Mouse (Mus musculus): ENCODE data around the gene Ttc39b. TPM values are rescaled to one million over a fixed set of nuclear protein-coding genes. Genes with fewer than 3 reads are reported as not detected.

Gene Ttc39b
- polyA plus RNA-seq, 1 experiment from 2014 or later: 2.1 TPM

DNA sequence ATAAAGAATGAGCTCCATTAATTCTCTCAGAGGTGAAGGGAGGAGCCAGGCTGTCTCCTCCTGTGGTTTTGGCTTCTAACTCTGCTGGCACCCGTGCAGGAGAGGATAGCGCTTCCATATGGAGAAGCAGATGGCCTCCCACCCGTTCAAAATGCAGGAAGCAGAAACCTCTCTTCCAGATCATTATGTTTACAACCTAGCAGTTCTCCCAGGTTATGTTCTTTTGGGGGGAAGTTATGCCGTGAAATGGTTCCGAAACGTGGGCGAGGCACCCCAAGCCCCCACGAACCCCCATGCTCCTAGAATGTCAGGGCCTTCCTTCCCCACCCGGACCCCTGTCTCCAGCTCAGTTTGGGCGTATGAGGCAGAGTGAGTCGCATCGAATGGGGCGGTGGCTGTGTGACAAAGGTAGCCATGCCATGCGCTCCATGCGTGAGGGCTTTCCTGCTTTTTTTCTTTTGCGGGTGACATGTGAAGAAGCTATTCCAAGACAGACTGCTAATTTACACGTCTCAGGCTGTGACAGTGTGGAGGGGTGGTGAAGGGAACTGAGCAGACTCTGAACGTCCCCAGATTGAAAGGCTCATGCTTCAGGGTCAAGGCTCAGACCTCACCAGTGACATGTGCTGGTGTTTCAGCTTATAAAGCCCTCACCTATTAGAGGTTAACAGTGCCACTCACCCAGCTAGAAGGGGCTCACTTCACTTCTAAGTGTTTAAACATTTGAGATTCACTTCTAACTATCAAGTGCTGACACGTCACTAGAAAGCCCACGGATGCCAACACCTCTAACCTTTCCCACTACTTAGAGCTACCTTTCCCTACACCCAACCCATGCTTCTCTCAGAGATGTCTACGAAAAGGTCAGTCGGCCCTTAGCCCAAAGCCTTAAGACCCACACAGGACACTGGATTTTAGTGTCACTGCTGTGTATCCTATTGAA lies 90.6 kb downstream of the Ttc39b start:
- no peak for ATAC-seq
- 0 out of 2 replicates have a peak overlapping the region, but pooled peaks have one; percentile 56 for H3K27ac ChIP-seq
- 67% methylated on average over 22 of the region's 22 CpGs for WGBS

GRCm38 (mm10) chr4:83232315-83232880 lies 91.7 kb downstream of the Ttc39b start:
- Histone ChIP-seq H3K27me3 (replicated peaks) (no peaks in the 10 kb centered on the region), H3K27ac (peak overlapping the region; percentile 56; the same call in 1 of the 2 replicates), H3K4me1 (replicated peaks) (0 out of 2 replicates have a peak, but pooled peaks cover 5% of the 10 kb centered on the region), H3K9me3 (no peaks in the 10 kb centered on the region), H3K4me2 (replicated peaks) (0 out of 2 replicates have a peak overlapping the region, but pooled peaks have one; percentile 17), H3K9ac (no peak overlapping the region), H3K4me3 (replicated peaks) (no peak overlapping the region), H3K36me3 (no peaks in the 10 kb centered on the region)
- WGBS: 41% methylated on average over 9 of the region's 9 CpGs
- ATAC-seq: no peak

More for the DNA sequence above, 90.6 kb downstream of the Ttc39b start:
- Histone ChIP-seq H3K4me1 (replicated peaks) (0 out of 2 replicates have a peak, but pooled peaks cover 5% of the 10 kb centered on the region), H3K9me3 (no peaks in the 10 kb centered on the region), H3K36me3 (no peaks in the 10 kb centered on the region), H3K27me3 (replicated peaks) (no peaks in the 10 kb centered on the region), H3K4me2 (replicated peaks) (0 out of 2 replicates have a peak overlapping the region, but pooled peaks have one; percentile 17), H3K4me3 (replicated peaks) (no peak overlapping the region), H3K9ac (no peak overlapping the region)

GRCm38 (mm10) chr4:83228664-83229283 lies 95.3 kb downstream of the Ttc39b start:
- 55% methylated on average over 9 of the region's 9 CpGs for WGBS
- Histone ChIP-seq H3K4me3 (replicated peaks) (no peak overlapping the region), H3K9ac (no peak overlapping the region), H3K36me3 (no peaks in the 10 kb centered on the region), H3K9me3 (no peaks in the 10 kb centered on the region), H3K4me2 (replicated peaks) (no peak overlapping the region), H3K27ac (no peak overlapping the region), H3K4me1 (replicated peaks) (0 out of 2 replicates have a peak, but pooled peaks cover 8% of the 10 kb centered on the region), H3K27me3 (replicated peaks) (no peaks in the 10 kb centered on the region)
- ATAC-seq: no peak

DNA sequence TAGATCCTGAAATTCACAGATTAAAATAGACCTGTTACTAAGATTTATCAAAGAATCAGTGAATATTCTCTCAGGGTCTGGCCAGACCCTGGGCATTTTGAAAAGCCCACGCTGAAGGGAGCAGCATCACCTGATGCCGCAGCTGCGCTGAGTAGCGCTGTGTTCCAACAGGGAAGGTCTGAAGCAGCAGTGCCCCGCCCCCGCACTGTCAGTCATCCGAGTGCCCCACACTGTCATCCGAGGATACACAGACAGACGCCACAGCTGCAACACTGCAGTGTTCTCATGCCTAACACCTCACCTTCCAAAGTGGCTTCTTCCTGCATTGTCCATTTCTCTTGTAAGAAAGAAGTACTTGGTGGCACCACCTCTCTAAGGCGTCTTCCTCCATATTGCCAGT lies 96.0 kb downstream of the Ttc39b start:
- no peaks in the 10 kb centered on the region for H3K36me3 ChIP-seq
- H3K27ac ChIP-seq: no peak overlapping the region
- 81% methylated on average over 10 of the region's 10 CpGs for WGBS
- H3K4me1 ChIP-seq (replicated peaks): 0 out of 2 replicates have a peak, but pooled peaks cover 4% of the 10 kb centered on the region
- H3K27me3 ChIP-seq (replicated peaks): no peaks in the 10 kb centered on the region
- no peak overlapping the region for H3K9ac ChIP-seq
- no peak overlapping the region for H3K4me2 ChIP-seq (replicated peaks)
- H3K9me3 ChIP-seq: no peaks in the 10 kb centered on the region
- H3K4me3 ChIP-seq (replicated peaks): no peak overlapping the region
- ATAC-seq: no peak

- 74% methylated on average over 8 of the region's 8 CpGs for WGBS
- Histone ChIP-seq H3K4me3 (replicated peaks) (no peak overlapping the region), H3K4me2 (replicated peaks) (no peak overlapping the region), H3K9me3 (no peaks in the 10 kb centered on the region), H3K27me3 (replicated peaks) (no peaks in the 10 kb centered on the region), H3K36me3 (no peaks in the 10 kb centered on the region), H3K27ac (no peak overlapping the region), H3K9ac (no peak overlapping the region), H3K4me1 (replicated peaks) (0 out of 2 replicates have a peak, but pooled peaks cover 3% of the 10 kb centered on the region)
- ATAC-seq: peak; percentile 76
Observed at GRCm38 (mm10) chr4:83225633-83226360, 98.3 kb downstream of the Ttc39b start.

DNA sequence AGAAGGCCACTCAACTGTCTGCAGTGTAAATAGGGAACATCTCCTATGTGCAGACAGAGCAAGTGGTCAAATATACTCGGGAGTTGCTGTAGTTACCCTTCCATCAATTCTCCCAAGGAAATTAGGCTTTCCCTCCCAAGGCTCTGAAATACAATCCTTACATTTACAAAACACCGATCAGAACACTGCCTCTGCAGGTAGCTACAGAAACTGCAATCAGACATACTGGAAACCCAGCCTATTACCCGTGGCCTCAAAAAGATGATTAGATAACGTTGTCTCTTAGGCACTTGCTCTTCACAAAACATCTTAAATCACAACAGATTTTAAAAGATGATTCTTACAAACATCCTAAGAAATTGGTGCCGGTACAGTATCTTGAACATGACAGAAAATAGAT lies 99.8 kb downstream of the Ttc39b start:
- 39% methylated on average over 5 of the region's 5 CpGs for WGBS
- ATAC-seq: no peak

DNA sequence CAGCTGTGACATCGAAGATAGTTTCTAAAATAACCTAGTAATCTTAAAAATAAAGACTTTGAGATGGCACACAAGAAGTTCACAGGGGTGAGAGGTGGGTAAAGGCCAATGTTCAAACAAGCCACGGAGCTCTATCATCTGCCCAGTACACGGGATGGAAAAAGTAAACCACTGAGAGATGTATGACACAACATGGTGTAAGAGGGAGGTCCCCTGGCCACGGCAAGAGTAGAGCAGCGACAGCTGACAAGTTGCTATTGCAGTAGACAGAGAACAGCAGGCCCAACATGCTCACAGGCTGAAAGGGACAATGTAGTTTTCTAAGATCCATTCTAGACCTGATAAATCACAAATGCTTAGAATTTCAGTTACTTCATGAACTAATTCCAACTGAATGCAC lies 100.9 kb downstream of the Ttc39b start:
- H3K9me3 ChIP-seq: no peaks in the 10 kb centered on the region
- WGBS: 64% methylated on average over 5 of the region's 5 CpGs
- H3K9ac ChIP-seq: no peak overlapping the region
- no peak for ATAC-seq
- H3K4me1 ChIP-seq (replicated peaks): 0 out of 2 replicates have a peak, but pooled peaks cover 3% of the 10 kb centered on the region
- H3K36me3 ChIP-seq: no peaks in the 10 kb centered on the region
- H3K27ac ChIP-seq: no peak overlapping the region
- H3K4me3 ChIP-seq (replicated peaks): no peak overlapping the region
- no peaks in the 10 kb centered on the region for H3K27me3 ChIP-seq (replicated peaks)
- H3K4me2 ChIP-seq (replicated peaks): no peak overlapping the region

More for the DNA sequence above, 99.8 kb downstream of the Ttc39b start:
- no peaks in the 10 kb centered on the region for H3K9me3 ChIP-seq
- no peak overlapping the region for H3K4me2 ChIP-seq (replicated peaks)
- H3K36me3 ChIP-seq: no peaks in the 10 kb centered on the region
- 0 out of 2 replicates have a peak, but pooled peaks cover 3% of the 10 kb centered on the region for H3K4me1 ChIP-seq (replicated peaks)
- no peak overlapping the region for H3K27ac ChIP-seq
- H3K9ac ChIP-seq: no peak overlapping the region
- H3K4me3 ChIP-seq (replicated peaks): no peak overlapping the region
- H3K27me3 ChIP-seq (replicated peaks): no peaks in the 10 kb centered on the region

GRCm38 (mm10) chr4:83220761-83221557 lies 103.1 kb downstream of the Ttc39b start:
- Histone ChIP-seq H3K36me3 (no peaks in the 10 kb centered on the region), H3K27ac (no peak overlapping the region), H3K9me3 (no peaks in the 10 kb centered on the region), H3K4me2 (replicated peaks) (no peak overlapping the region), H3K4me1 (replicated peaks) (0 out of 2 replicates have a peak, but pooled peaks cover 3% of the 10 kb centered on the region), H3K4me3 (replicated peaks) (no peak overlapping the region), H3K9ac (no peak overlapping the region), H3K27me3 (replicated peaks) (no peaks in the 10 kb centered on the region)
- WGBS: 84% methylated on average over 13 of the region's 13 CpGs
- ATAC-seq: no peak

DNA sequence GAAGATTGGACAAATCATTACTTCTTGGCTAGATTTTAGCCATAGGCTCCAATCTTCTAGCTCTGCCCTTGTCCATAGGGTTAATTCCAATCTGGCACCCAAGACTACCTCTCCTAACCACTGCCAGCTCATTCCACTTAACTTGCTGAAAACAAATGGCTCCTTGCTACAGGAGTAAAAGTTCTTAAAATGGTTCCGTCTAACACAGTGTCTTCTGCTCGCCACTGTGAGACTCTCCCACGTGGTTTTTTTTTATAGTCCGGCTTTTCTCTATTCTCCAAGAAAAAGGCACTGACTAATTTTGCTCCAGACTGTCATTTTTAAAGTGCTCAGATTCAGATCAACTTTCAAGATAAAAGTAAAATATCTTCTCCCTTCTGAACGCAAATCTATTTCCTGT lies 104.8 kb downstream of the Ttc39b start:
- Histone ChIP-seq H3K4me1 (replicated peaks) (no peaks in the 10 kb centered on the region), H3K4me3 (replicated peaks) (no peak overlapping the region), H3K4me2 (replicated peaks) (no peak overlapping the region), H3K36me3 (no peaks in the 10 kb centered on the region), H3K9ac (no peak overlapping the region), H3K27ac (no peak overlapping the region), H3K27me3 (replicated peaks) (no peaks in the 10 kb centered on the region), H3K9me3 (no peaks in the 10 kb centered on the region)
- no peak for ATAC-seq
- 65% methylated on average over 5 of the region's 5 CpGs for WGBS

DNA sequence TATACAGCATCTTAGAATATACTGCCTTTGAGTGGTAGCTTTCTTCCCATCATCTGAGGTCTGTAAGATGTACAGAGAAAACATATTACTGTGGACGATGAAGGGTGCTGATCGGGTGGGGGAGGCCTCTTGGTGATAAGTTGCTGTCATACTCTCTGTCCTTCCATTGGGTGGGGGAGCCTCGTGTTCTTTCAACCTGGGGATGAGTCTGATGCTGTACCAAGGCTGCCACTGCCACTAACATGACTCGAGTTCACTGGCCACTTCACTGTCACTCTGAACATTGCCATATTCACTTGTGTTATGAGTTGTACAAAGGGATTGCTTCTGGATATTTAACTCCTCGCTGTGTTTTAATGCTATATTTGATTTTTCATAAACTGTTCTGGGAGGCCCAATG lies 106.9 kb downstream of the Ttc39b start:
- no peaks in the 10 kb centered on the region for H3K27me3 ChIP-seq (replicated peaks)
- WGBS: 88% methylated on average over 5 of the region's 5 CpGs
- ATAC-seq: no peak
- H3K4me3 ChIP-seq (replicated peaks): no peak overlapping the region
- H3K27ac ChIP-seq: no peak overlapping the region
- no peak overlapping the region for H3K9ac ChIP-seq
- no peak overlapping the region for H3K4me2 ChIP-seq (replicated peaks)
- H3K9me3 ChIP-seq: no peaks in the 10 kb centered on the region
- H3K36me3 ChIP-seq: no peaks in the 10 kb centered on the region
- no peaks in the 10 kb centered on the region for H3K4me1 ChIP-seq (replicated peaks)

DNA sequence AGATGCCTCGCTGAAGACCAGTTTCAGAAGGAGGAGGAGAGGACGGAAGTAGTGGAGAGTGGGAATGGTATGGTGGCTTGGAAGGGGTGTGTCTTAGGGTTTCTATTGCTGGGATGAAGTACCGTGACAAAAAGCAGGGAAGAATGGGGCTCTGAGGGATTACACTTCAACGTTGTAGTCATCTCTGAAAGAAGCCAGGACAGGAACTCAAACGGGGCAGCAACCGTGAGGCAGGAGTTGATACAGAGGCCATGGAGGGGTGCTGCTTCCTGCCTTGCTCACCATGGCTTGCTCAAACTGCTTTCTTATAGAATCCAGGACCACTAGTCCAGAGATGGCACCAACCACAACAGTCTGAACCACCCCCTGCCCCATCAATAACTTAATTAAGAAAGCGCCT lies 107.7 kb downstream of the Ttc39b start:
- Histone ChIP-seq H3K36me3 (no peaks in the 10 kb centered on the region), H3K9me3 (no peaks in the 10 kb centered on the region), H3K4me1 (replicated peaks) (no peaks in the 10 kb centered on the region), H3K9ac (no peak overlapping the region), H3K4me2 (replicated peaks) (no peak overlapping the region), H3K27ac (no peak overlapping the region), H3K4me3 (replicated peaks) (no peak overlapping the region), H3K27me3 (replicated peaks) (no peaks in the 10 kb centered on the region)
- no peak for ATAC-seq
- 69% methylated on average over 7 of the region's 7 CpGs for WGBS

Data from intestine, embryonic 15.5 days (tissue).